Mouse (Mus musculus): Measurements from ENCODE around the gene Cpped1. TPM values are rescaled to one million over a fixed set of nuclear protein-coding genes. Genes with fewer than 3 reads are reported as not detected.

The Cpped1 gene
- polyA plus RNA-seq, 1 experiment from 2014 or later, result 60.5 TPM

GRCm38 (mm10) chr16:11809615-11810014 is 99.6 kb downstream of the Cpped1 start:
- no peak for TF ChIP-seq CTCF (IDR thresholded peaks at IDR 0.05)
- ATAC-seq, result peak; percentile 17
- CTCF ChIA-PET, result no interaction called here

GRCm38 (mm10) chr16:11801960-11802539 is 107.2 kb downstream of the Cpped1 start:
- ATAC-seq, result peak; percentile 78
- in situ Hi-C loops (cut with MboI; ENCODE audit: low pct_unique_long_range_greater_than_20kb), result loop anchor here (25.0 kb wide), 1 partner anchor 340 kb away; no protein-coding TSS in a partner anchor
- POLR2A ChIA-PET, result no interaction called here

More at GRCm38 (mm10) chr16:11809615-11810014, 99.6 kb downstream of the Cpped1 start:
- POLR2A ChIA-PET, result no interaction called here
- no peaks in the 10 kb centered on the region for H3K27me3 ChIP-seq
- peak; percentile 39 for DNase-seq (ENCODE audit: low read depth, low spot score)
- in situ Hi-C loops (cut with MboI; ENCODE audit: low pct_unique_long_range_greater_than_20kb), result loop anchor here (25.0 kb wide), 1 partner anchor 347 kb away; no protein-coding TSS in a partner anchor

GRCm38 (mm10) chr16:11795758-11796460 is 113.3 kb downstream of the Cpped1 start:
- in situ Hi-C loops (cut with MboI; ENCODE audit: low pct_unique_long_range_greater_than_20kb), result no loop called here
- no peak for TF ChIP-seq CTCF (IDR thresholded peaks at IDR 0.05)
- no peak for DNase-seq (ENCODE audit: low read depth, low spot score)
- no peaks in the 10 kb centered on the region for H3K27me3 ChIP-seq
- ChIA-PET POLR2A (no interaction called here), CTCF (interaction anchor here (0.9 to 1.6 kb wide), 2 partner anchors 86 to 90 kb away, joined by 3 to 5 read pairs; no protein-coding TSS in a partner anchor)
- no peak for ATAC-seq

More at GRCm38 (mm10) chr16:11801960-11802539, 107.2 kb downstream of the Cpped1 start:
- CTCF ChIA-PET, result no interaction called here
- DNase-seq (ENCODE audit: low read depth, low spot score), result peak; percentile 54
- H3K27me3 ChIP-seq, result no peaks in the 10 kb centered on the region
- TF ChIP-seq CTCF (IDR thresholded peaks at IDR 0.05), result no peak

GRCm38 (mm10) chr16:11794628-11795027 is 114.6 kb downstream of the Cpped1 start:
- CTCF ChIA-PET, result interaction anchor here (1.6 kb wide), 1 partner anchor 89 kb away, joined by 5 read pairs; no protein-coding TSS in a partner anchor
- TF ChIP-seq CTCF (IDR thresholded peaks at IDR 0.05), result no peak
- in situ Hi-C loops (cut with MboI; ENCODE audit: low pct_unique_long_range_greater_than_20kb), result no loop called here

GRCm38 (mm10) chr16:11793391-11793790 is 115.9 kb downstream of the Cpped1 start:
- no peak for TF ChIP-seq CTCF (IDR thresholded peaks at IDR 0.05)
- DNase-seq (ENCODE audit: low read depth, low spot score) (peak; percentile 79), ATAC-seq (peak; percentile 61)
- in situ Hi-C loops (cut with MboI; ENCODE audit: low pct_unique_long_range_greater_than_20kb), result no loop called here
- POLR2A ChIA-PET, result no interaction called here
- no peaks in the 10 kb centered on the region for H3K27me3 ChIP-seq
- CTCF ChIA-PET, result interaction anchor here (1.0 to 1.3 kb wide), 2 partner anchors 14 to 48 kb away, joined by 3 read pairs; no protein-coding TSS in a partner anchor

More at GRCm38 (mm10) chr16:11794628-11795027, 114.6 kb downstream of the Cpped1 start:
- DNase-seq (ENCODE audit: low read depth, low spot score), result peak; percentile 80
- H3K27me3 ChIP-seq, result no peaks in the 10 kb centered on the region
- POLR2A ChIA-PET, result no interaction called here
- peak; percentile 77 for ATAC-seq

GRCm38 (mm10) chr16:11790476-11790875 is 118.8 kb downstream of the Cpped1 start:
- CTCF ChIA-PET, result no interaction called here
- ATAC-seq (no peak), DNase-seq (ENCODE audit: low read depth, low spot score) (no peak)
- no peak for TF ChIP-seq CTCF (IDR thresholded peaks at IDR 0.05)
- no peaks in the 10 kb centered on the region for H3K27me3 ChIP-seq
- in situ Hi-C loops (cut with MboI; ENCODE audit: low pct_unique_long_range_greater_than_20kb), result no loop called here
- POLR2A ChIA-PET, result no interaction called here

- POLR2A ChIA-PET, result no interaction called here
- H3K27me3 ChIP-seq, result no peaks in the 10 kb centered on the region
- TF ChIP-seq CTCF (IDR thresholded peaks at IDR 0.05), result no peak
- CTCF ChIA-PET, result no interaction called here
- DNase-seq (ENCODE audit: low read depth, low spot score) (no peak), ATAC-seq (no peak)
- in situ Hi-C loops (cut with MboI; ENCODE audit: low pct_unique_long_range_greater_than_20kb), result no loop called here
Observed at GRCm38 (mm10) chr16:11785806-11786205, 123.4 kb downstream of the Cpped1 start.

GRCm38 (mm10) chr16:11784354-11784753 is 124.9 kb downstream of the Cpped1 start:
- CTCF ChIA-PET, result no interaction called here
- in situ Hi-C loops (cut with MboI; ENCODE audit: low pct_unique_long_range_greater_than_20kb), result no loop called here

GRCm38 (mm10) chr16:11783337-11783736 is 125.9 kb downstream of the Cpped1 start:
- CTCF ChIA-PET, result no interaction called here
- DNase-seq (ENCODE audit: low read depth, low spot score), result no peak
- POLR2A ChIA-PET, result interaction anchor here (0.6 to 0.8 kb wide), 3 partner anchors 10 to 270 kb away, joined by 3 to 5 read pairs (median 3); no protein-coding TSS in a partner anchor
- no peak for ATAC-seq
- TF ChIP-seq CTCF (IDR thresholded peaks at IDR 0.05), result no peak
- in situ Hi-C loops (cut with MboI; ENCODE audit: low pct_unique_long_range_greater_than_20kb), result no loop called here
- no peaks in the 10 kb centered on the region for H3K27me3 ChIP-seq

More at GRCm38 (mm10) chr16:11784354-11784753, 124.9 kb downstream of the Cpped1 start:
- no peaks in the 10 kb centered on the region for H3K27me3 ChIP-seq
- ATAC-seq (no peak), DNase-seq (ENCODE audit: low read depth, low spot score) (no peak)
- TF ChIP-seq CTCF (IDR thresholded peaks at IDR 0.05), result no peak
- POLR2A ChIA-PET, result no interaction called here

- no peak for DNase-seq (ENCODE audit: low read depth, low spot score)
- ATAC-seq, result no peak
- in situ Hi-C loops (cut with MboI; ENCODE audit: low pct_unique_long_range_greater_than_20kb), result no loop called here
- no peaks in the 10 kb centered on the region for H3K27me3 ChIP-seq
- ChIA-PET POLR2A (interaction anchor here (0.7 kb wide), 1 partner anchor 10 kb away, joined by 3 read pairs; no protein-coding TSS in a partner anchor), CTCF (interaction anchor here (0.8 kb wide), 1 partner anchor 19 kb away, joined by 3 read pairs; no protein-coding TSS in a partner anchor)
- TF ChIP-seq CTCF (IDR thresholded peaks at IDR 0.05), result no peak
Observed at GRCm38 (mm10) chr16:11782082-11782481, 127.2 kb downstream of the Cpped1 start.

Measured in Patski (cell line).